Mouse (Mus musculus) limb, embryonic 13.5 days (tissue): ENCODE data around the gene Cd59b. TPM values are rescaled to one million over a fixed set of nuclear protein-coding genes. Genes with fewer than 3 reads are reported as not detected.

Experiments used
- ATAC-seq: fragments of 200-750 bp; cut with Nextera tagmentation; 2 replicates; pipeline ENCODE4 v1.8.0; 2017; ENCODE audit warnings: low read depth, moderate number of reproducible peaks, moderate TSS enrichment; ENCODE audit not compliant: low FRiP score
- H3K27ac ChIP-seq: fragments of 300-500 bp; sonication (generic); 2 replicates; pipeline ENCODE4 v1.5.1; 2015; ENCODE audit warnings: inconsistent platforms, mild to moderate bottlenecking, moderate library complexity
- H3K27me3 ChIP-seq: fragments of 300-500 bp; sonication (generic); 2 replicates; pipeline ENCODE4 v1.6.1; 2015; ENCODE audit warnings: mild to moderate bottlenecking, inconsistent platforms
- H3K36me3 ChIP-seq: fragments of 300-500 bp; sonication (generic); 2 replicates; pipeline ENCODE4 v1.6.1; 2015; ENCODE audit warnings: inconsistent platforms, mild to moderate bottlenecking, moderate library complexity
- H3K4me1 ChIP-seq: fragments of 300-500 bp; sonication (generic); 2 replicates; pipeline ENCODE4 v1.6.1; 2015; ENCODE audit warnings: inconsistent platforms
- H3K4me2 ChIP-seq: fragments of 300-500 bp; sonication (generic); replicated peaks from 2 replicates; pipeline ENCODE4 v1.6.1; 2015; ENCODE audit warnings: inconsistent platforms, mild to moderate bottlenecking, moderate library complexity
- H3K4me3 ChIP-seq: fragments of 300-500 bp; sonication (generic); 2 replicates; pipeline ENCODE4 v1.5.1; 2015; ENCODE audit warnings: moderate library complexity, mild to moderate bottlenecking, inconsistent platforms
- H3K9ac ChIP-seq: fragments of 300-500 bp; sonication (generic); 2 replicates; pipeline ENCODE4 v1.6.1; 2015; ENCODE audit warnings: mild to moderate bottlenecking, inconsistent platforms
- H3K9me3 ChIP-seq: fragments of 300-500 bp; sonication (generic); 2 replicates; pipeline ENCODE4 v1.6.1; 2016; ENCODE audit warnings: inconsistent platforms
- WGBS: fragments of 180-500 bp; shearing (Covaris S2); methylation state at CpG from one replicate; pipeline ENCODE4 v1.1.7; 2015; 5-methylcytosine and 5-hydroxymethylcytosine counted together
- polyA plus RNA-seq: library from polyadenylated mRNA; unstranded; fragments of >200 nt; fragmentation: Nextera tagmentation; extraction: Ambion mirVana; gene quantifications from 2 replicates; pipeline ENCODE4 v1.2.1, GENCODE M21; 2015

Cd59b gene
- polyA plus RNA-seq: 3.7 and 5.8 TPM in 2 replicates

DNA sequence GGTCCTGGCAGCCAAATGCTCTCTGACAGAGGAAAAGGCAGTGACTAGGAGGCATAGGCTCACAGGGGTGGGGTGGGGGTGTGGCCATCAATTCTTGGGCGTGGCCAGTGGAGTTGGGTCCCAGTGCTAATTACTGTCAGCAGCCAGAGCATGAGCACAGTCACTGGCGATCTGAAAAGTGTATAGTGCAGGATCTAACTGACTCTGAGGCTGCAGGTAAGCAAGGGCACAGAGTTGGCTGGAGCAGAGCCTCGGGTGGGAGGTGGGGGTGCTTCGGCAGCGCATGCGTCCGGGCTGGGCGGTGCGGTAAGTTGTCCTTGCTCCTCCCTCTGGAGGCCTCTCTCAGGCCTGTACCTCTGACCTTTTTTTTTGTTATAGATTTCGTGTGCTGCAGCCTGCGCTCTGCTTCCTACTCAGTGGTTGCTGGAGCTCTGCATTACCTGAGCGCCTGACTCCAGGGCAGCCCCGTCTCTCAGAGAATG is at the start of gene Cd59b:
Cd59b (plus strand) TSS at position 146 of the 482 bp plus-strand sequence.
- peak; percentile 92 for ATAC-seq
- Histone ChIP-seq H3K4me2 (peak within 1 kb of the TSS; percentile 61), H3K27me3 (no peaks in the 10 kb centered on the region), H3K27ac (peak within 1 kb of the TSS; percentile 61; the same call in 1 of the 2 replicates), H3K4me3 (peak within 1 kb of the TSS; percentile 41), H3K4me1 (peaks cover 4% of the 10 kb centered on the region; the same call in 1 of the 2 replicates), H3K9ac (peak within 1 kb of the TSS; percentile 50; the same call in 1 of the 2 replicates), H3K9me3 (peaks cover 10% of the 10 kb centered on the region), H3K36me3 (0 out of 2 replicates have a peak, but pooled peaks cover 4% of the 10 kb centered on the region)
- 7% methylated on average over 13 of the region's 13 CpGs for WGBS

DNA sequence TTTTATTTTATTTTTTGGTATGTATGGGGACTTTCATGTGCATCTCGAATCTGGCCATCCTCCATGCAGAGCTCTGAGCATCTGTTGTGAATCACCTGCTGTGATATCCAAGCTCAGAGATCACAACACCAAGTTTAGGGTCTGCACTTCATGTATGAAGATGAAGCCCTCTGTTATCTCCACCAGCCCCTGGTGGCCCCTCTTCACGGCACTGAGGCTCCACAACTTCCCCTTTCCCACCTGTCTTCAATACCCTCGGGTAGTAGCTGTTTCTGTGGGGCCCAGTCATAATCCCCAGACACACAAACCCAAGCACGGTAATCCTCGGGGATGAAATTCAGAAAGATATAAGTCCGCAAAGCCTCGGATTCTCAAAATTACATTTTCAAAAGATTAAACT is 46.6 kb upstream of the Cd59b start:
- Histone ChIP-seq H3K27ac (no peak overlapping the region), H3K4me2 (no peak overlapping the region), H3K9me3 (no peaks in the 10 kb centered on the region), H3K27me3 (no peaks in the 10 kb centered on the region), H3K36me3 (no peaks in the 10 kb centered on the region), H3K4me1 (0 out of 2 replicates have a peak, but pooled peaks cover 3% of the 10 kb centered on the region), H3K9ac (no peak overlapping the region), H3K4me3 (no peak overlapping the region)
- no peak for ATAC-seq
- WGBS: 74% methylated on average over 7 of the region's 7 CpGs

DNA sequence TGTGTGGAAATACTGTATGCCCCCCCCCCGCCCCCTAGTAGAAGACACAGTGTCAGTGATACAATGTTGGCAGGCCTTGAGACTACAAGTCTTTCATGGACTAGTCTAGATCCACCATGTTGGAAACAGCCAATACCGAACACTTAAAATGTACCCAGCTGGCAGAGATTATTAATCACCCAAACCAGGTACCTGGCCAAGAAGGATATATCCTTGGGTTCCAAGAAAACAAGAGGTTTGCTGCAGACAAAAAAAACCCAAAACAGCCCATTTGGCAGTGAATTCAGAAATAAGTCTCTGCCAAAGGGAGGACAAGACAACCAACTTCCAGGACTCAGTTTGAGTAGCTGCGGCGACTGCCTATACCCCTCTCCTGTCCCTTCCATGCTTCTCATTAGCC is 45.0 kb upstream of the Cd59b start:
- Histone ChIP-seq H3K9me3 (no peaks in the 10 kb centered on the region), H3K27me3 (no peaks in the 10 kb centered on the region), H3K4me2 (no peak overlapping the region), H3K4me3 (no peak overlapping the region), H3K4me1 (peaks cover 16% of the 10 kb centered on the region), H3K36me3 (no peaks in the 10 kb centered on the region), H3K9ac (no peak overlapping the region), H3K27ac (no peak overlapping the region)
- 83% methylated on average over 4 of the region's 4 CpGs for WGBS
- ATAC-seq: no peak

DNA sequence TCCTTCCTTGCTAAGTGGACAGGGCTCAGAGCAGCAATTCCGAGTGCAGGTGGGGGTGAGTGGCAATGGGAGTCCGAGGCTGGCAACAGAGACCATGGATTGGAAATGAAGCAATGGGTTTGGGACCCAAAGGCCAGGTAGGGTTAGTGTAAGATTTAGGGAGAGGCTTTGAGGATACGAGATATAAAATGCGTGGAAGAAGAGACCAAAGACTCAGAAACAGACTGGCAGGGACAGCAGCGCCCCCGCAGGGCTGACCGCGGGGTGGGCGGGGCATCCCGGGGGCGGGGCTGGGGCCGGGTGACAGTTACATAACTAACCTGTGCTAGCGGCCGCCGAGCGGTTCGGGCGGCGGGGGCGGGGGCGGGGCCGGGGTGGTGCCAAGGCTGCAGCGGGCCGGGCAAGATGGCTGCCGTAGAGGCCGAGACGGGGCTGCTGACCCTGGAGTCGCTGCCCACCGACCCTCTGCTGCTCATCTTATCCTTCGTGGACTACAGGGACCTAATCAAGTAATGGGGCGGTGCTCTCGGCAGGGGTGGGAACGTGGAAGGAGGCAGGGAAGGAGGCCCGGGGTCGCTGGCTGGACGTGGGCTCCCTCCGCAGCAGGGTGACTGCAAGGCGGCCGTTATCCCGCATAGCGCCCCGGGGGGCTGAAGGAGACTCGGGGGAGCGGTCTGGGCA is 42.1 kb upstream of the Cd59b start, which contains the start of gene Fbxo3:
Fbxo3 (plus strand) TSS at position 264 of the 681 bp plus-strand sequence.
- no peaks in the 10 kb centered on the region for H3K9me3 ChIP-seq
- H3K4me3 ChIP-seq: peak within 1 kb of the TSS; percentile 97
- peak within 1 kb of the TSS; percentile 85 for H3K4me2 ChIP-seq
- peaks cover 22% of the 10 kb centered on the region for H3K4me1 ChIP-seq
- peak within 1 kb of the TSS; percentile 97 for H3K9ac ChIP-seq
- peak within 1 kb of the TSS; percentile 33; the same call in 1 of the 2 replicates for H3K27ac ChIP-seq
- peaks cover 6% of the 10 kb centered on the region; the same call in 1 of the 2 replicates for H3K36me3 ChIP-seq
- H3K27me3 ChIP-seq: no peaks in the 10 kb centered on the region
- WGBS: 1% methylated on average over 40 of the region's 44 CpGs
- ATAC-seq: peak; percentile 96

DNA sequence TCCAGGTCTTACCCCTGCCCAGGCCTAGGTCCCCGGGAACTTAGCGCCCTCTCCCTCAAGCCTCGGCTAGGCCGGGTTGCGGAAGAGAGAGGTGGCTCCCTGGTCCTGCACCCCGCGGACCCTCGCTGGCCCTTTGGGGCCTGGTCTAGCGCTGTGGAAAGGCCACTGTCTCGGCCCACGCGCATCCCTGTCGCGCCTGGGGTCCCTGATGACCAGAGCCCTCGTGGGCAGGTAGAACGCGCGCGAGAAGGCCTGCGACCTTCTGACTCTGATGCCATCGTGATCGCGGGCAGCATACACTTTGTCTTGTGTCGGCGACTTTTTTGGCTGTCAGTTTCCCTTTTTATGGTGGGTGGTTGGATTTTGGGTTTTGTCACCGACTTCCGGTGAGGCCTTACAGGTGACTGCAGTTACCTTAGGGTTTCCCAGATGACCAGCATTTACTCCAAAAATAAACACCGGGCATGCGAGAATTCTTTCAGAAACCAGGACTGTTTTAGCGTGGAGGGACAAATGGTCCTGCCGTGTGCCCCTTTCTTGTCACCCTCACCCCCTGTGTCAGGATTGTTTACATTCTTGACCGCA is 41.4 kb upstream of the Cd59b start, which contains the start of gene 4931422A03Rik:
4931422A03Rik (minus strand) TSS at position 223 of the 585 bp plus-strand sequence.
- Histone ChIP-seq H3K9ac (peak within 1 kb of the TSS; percentile 97), H3K36me3 (peaks cover 7% of the 10 kb centered on the region), H3K4me1 (peaks cover 22% of the 10 kb centered on the region), H3K4me2 (peak within 1 kb of the TSS; percentile 85), H3K4me3 (peak within 1 kb of the TSS; percentile 97), H3K27ac (peak within 1 kb of the TSS; percentile 33; the same call in 1 of the 2 replicates), H3K9me3 (no peaks in the 10 kb centered on the region), H3K27me3 (no peaks in the 10 kb centered on the region)
- ATAC-seq: peak; percentile 51; the same call in 1 of the 2 replicates
- under 1% methylated on average over 32 of the region's 32 CpGs for WGBS

DNA sequence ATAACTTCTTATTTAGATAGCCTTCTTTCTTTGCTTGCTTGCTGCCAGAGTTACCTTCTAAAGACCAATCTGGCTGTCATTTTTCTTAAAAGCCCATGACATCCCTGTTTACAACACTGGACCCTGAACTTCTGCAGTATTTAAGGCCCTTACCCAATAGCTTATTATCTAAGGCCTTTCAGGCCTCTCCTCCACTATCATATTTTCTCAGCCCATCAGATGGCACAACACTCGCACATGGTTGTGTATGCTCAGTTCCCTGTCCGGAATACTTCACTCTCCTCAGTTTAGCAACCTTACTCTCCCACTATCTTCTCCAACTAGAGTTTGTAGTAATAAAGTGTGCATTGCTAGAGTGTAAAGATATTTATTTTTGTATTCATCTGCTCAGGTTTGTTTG is 40.6 kb upstream of the Cd59b start:
- peaks cover 22% of the 10 kb centered on the region for H3K4me1 ChIP-seq
- ATAC-seq: no peak
- H3K4me3 ChIP-seq: peak overlapping the region; percentile 97
- H3K27ac ChIP-seq: no peak overlapping the region
- no peaks in the 10 kb centered on the region for H3K27me3 ChIP-seq
- H3K4me2 ChIP-seq: peak overlapping the region; percentile 85
- peak overlapping the region; percentile 97; the same call in 1 of the 2 replicates for H3K9ac ChIP-seq
- WGBS: 78% methylated on average over 2 of the region's 2 CpGs
- H3K9me3 ChIP-seq: no peaks in the 10 kb centered on the region
- H3K36me3 ChIP-seq: peaks cover 14% of the 10 kb centered on the region

DNA sequence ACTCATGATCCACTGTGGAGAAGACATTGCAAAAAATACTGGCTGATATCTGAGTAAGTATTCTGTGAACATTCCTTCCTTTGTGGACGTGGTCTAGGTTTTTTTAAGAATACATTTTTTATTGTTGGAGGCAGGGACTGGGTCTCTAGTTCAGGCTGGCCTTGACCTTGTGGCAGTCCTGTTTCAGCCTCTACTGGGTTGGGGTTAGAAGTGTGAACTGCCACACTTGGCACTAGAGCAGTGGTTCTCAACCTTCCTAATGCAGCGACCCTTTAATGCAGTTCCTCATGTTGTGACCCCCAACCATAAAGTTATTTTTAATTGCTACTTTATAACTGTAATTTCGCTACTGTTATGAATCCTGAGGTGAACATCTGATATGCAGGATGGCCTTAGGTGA is 39.3 kb upstream of the Cd59b start:
- Histone ChIP-seq H3K27ac (no peak overlapping the region), H3K27me3 (no peaks in the 10 kb centered on the region), H3K9ac (no peak overlapping the region), H3K36me3 (peaks cover 23% of the 10 kb centered on the region), H3K9me3 (no peaks in the 10 kb centered on the region), H3K4me3 (no peak overlapping the region), H3K4me1 (peaks cover 22% of the 10 kb centered on the region), H3K4me2 (no peak overlapping the region)
- 78% methylated on average over 3 of the region's 3 CpGs for WGBS
- ATAC-seq: no peak

DNA sequence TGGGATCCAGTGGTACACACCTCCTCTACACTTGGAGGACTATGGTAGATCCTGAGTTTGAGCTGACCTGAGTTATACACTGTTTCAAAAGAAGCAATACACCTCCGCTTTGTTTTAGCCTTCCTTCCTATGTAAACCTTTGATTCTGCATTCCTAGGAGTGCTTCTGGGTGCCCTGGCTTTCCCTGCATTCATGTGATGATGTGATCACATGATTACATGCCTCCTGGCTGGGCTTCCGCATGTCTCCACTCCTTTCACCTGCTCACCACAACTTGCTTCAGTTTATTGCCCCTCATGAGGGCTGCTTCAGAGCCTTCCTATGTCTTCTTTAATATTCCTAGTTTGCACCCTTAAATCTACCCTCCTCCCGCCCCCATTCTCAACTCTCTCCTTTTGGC is 37.6 kb upstream of the Cd59b start:
- no peak overlapping the region for H3K4me3 ChIP-seq
- no peaks in the 10 kb centered on the region for H3K27me3 ChIP-seq
- H3K9me3 ChIP-seq: no peaks in the 10 kb centered on the region
- H3K27ac ChIP-seq: no peak overlapping the region
- H3K36me3 ChIP-seq: peaks cover 37% of the 10 kb centered on the region
- ATAC-seq: no peak
- 88% methylated on average over 3 of the region's 3 CpGs for WGBS
- no peak overlapping the region for H3K9ac ChIP-seq
- no peak overlapping the region for H3K4me2 ChIP-seq
- H3K4me1 ChIP-seq: peaks cover 22% of the 10 kb centered on the region

DNA sequence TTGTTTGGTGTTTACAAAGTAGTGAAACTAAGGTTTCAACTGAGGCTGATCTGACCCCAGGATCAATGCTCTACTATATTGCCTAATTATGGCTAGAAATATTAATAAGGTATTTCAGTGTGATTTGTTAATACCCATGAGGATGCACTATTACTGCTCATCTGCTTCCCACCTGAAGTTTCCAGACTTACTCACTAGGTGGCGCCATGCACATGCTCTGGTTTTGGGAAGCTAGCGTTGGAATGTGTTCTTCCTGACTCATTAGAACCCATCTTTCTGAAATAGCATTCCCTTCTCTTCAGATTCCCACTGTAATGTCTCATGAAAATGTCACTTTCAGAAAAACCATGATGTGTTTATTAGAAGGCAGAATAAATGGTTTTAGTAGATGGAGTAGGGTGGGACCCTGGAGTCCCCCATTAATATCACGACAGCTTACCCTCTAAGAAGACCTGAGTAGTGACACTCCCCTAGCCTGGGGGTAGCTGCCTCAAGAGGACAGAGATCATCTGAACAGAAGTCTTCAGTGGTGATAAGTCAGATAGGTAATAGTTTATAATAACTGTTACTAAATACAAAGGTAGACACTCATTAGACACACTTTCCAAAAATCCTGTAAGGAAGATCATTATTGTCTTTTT is 34.7 kb upstream of the Cd59b start:
- Histone ChIP-seq H3K9me3 (no peaks in the 10 kb centered on the region), H3K4me1 (peaks cover 3% of the 10 kb centered on the region; the same call in 1 of the 2 replicates), H3K4me3 (no peak overlapping the region), H3K9ac (no peak overlapping the region), H3K36me3 (peaks cover 57% of the 10 kb centered on the region), H3K4me2 (no peak overlapping the region), H3K27me3 (no peaks in the 10 kb centered on the region), H3K27ac (no peak overlapping the region)
- WGBS: 33% methylated on average over 3 of the region's 3 CpGs
- no peak for ATAC-seq

DNA sequence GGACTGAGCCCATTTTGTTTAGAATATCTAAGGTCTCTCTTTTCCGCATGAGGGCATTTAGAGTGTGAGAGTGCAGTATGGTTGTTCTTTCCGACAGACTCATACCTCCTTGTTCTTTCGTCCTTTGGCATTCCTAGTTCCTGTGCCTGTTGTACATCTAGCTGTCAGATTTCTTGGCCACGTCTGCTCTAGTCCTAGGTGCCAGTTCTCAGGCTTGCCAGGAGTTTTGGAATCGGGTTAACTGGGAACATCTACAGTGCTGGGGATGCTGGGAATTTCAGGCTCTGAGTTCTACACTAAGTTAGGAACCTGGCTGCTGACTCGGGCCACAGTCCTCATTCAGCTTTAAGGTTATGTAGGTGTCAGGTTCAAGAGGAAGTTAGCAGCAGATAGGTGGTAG is 34.1 kb upstream of the Cd59b start:
- peaks cover 63% of the 10 kb centered on the region for H3K36me3 ChIP-seq

DNA sequence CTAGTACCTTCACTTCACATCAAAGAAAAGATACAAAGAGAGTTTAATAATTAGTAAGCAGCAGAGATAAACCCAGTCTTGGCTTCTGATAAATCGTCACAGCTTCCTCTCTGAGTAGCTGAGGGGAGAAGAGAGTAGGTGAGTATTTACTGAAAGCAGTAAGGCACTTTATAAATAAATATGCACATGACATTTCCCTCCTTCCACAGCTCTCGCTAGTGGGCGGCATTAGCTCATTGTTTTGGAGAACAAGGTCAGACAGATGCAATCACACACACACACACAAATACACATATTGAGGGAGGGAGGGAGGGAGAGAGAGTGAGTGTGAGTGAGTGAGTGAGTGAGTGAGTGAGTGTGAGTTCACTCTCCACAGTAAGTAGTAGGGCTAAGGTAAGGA is 33.3 kb upstream of the Cd59b start:
- Histone ChIP-seq H3K9ac (no peak overlapping the region), H3K27me3 (no peaks in the 10 kb centered on the region), H3K36me3 (peaks cover 66% of the 10 kb centered on the region), H3K4me2 (no peak overlapping the region), H3K4me3 (no peak overlapping the region), H3K27ac (no peak overlapping the region), H3K4me1 (no peaks in the 10 kb centered on the region), H3K9me3 (no peaks in the 10 kb centered on the region)
- no peak for ATAC-seq
- 85% methylated on average over 3 of the region's 3 CpGs for WGBS

More for the DNA sequence above, 34.1 kb upstream of the Cd59b start:
- Histone ChIP-seq H3K4me3 (no peak overlapping the region), H3K4me2 (no peak overlapping the region), H3K9me3 (no peaks in the 10 kb centered on the region), H3K27me3 (no peaks in the 10 kb centered on the region), H3K9ac (no peak overlapping the region), H3K27ac (no peak overlapping the region), H3K4me1 (no peaks in the 10 kb centered on the region)
- no peak for ATAC-seq
- WGBS: 92% methylated on average over 6 of the region's 6 CpGs

DNA sequence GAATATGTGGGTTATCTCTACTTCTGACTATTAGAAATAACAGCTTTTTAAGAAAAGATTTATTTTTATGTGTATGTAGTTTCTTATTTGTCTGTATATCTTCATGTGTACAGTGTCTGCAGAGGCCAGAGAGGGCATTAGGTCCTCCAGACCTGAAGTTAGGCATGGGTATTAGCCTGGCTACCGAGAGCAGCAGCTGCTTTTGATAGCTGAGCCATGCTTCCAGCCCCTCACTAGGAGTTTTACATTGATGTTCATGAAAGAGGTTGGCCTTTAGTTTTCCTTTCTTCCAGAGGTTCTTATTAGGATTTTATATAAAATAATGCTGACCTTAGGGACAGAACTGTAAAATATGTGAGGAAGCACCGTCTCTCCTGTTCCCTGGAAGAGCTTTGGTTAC is 31.4 kb upstream of the Cd59b start:
- H3K36me3 ChIP-seq: peaks cover 62% of the 10 kb centered on the region
- WGBS: 68% methylated on average over 2 of the region's 2 CpGs
- no peak overlapping the region for H3K27ac ChIP-seq
- no peaks in the 10 kb centered on the region for H3K4me1 ChIP-seq
- no peaks in the 10 kb centered on the region for H3K9me3 ChIP-seq
- no peak overlapping the region for H3K9ac ChIP-seq
- ATAC-seq: no peak
- H3K27me3 ChIP-seq: no peaks in the 10 kb centered on the region
- no peak overlapping the region for H3K4me2 ChIP-seq
- H3K4me3 ChIP-seq: no peak overlapping the region
